Mouse (Mus musculus) right cerebral cortex, postnatal 36 days (tissue): ENCODE results near the gene H2-Oa.

Source experiments
- DNase-seq, 2 experiments: peaks; one replicate each; pipeline ENCODE4 v3.0.0; 2022; ENCODE audit warnings: low spot score in 2 of 2, mixed read lengths in 1 of 2

H2-Oa gene

DNA sequence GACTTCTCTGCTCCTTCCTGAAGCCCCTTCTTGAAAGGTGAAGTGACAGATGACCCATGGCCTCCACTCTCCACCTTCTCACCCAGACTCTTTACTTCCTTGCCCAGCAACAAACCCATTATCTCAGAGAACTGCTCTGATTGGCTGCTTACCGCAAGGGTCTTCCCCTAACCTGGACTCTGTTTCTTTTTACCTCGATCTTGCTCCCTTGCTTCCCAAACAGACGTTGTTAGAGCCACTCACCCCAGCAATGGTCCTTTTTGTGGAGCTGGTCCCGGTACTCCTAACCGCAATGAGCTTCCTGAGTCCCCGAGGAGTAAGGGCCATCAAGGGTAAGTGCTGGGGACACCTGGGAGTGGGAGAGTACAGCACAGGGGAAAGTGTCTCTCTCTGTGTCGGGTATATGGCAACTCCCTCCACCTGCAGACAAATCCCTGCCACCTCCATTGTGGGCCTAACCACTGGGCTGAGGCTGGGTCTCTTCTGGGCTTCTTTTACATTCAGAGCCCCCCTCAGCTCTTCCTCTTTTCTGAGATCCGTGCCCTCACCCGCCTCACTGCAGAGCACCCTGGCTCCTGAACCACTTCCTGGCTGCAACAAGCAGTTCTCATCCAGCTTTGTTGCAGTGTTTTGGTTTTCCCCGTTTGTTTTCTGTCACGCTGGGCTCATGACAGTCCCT, at the start of gene H2-Oa:
TSS of gene H2-Oa (plus strand) at position 144 of the 679 bp plus-strand sequence.
- DNase-seq, result no peak

DNA sequence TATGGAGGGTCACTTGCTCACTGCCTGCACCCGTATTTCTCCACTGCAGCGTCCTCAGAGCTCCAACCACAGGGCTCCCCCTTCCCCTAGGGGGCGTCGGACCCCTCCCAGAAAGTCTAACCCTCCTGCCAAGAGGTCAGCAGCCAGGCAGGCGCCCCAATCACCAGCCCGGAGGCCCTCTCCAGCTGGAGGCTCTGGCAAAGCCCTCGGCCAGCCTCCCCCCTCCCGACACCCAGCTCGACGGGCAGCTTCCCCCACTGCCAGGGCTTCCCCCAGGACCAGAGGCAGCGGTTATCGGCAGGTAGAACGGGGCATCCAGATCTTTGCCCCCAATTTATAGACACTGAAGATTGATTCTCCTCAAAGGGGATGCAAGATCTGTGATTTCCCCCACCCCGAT, 46.2 kb upstream of the H2-Oa start:
- no peak for DNase-seq

DNA sequence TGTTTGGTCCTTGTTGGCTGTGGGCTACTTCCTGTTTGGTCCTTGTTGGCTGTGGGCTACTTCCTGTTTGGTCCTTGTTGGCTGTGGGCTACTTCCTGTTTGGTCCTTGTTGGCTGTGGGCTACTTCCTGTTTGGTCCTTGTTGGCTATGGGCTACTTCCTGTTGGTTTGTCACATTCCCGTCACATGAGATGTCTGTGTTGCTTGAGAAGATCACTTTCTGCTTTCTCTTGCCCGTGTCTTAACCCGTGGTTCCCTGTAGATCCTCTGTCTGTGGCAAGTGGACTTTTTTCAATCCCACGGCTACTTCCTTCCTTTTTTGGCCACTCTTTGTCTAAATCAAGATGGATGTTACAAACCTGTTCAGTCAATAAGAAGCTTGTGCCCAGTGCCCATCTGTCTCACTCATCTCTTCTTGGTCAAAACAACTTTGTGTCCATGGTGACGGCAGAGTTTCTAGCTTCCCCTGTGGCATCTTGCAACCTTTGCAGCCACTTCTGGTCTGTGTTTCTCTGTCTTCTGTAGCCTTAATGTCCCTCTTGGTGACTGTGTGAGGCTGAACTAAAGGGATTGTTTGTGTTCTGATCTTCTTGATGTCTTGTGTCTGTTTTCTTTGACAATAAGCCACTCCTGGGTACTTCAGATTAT, 44.6 kb upstream of the H2-Oa start:
- DNase-seq, result no peak

DNA sequence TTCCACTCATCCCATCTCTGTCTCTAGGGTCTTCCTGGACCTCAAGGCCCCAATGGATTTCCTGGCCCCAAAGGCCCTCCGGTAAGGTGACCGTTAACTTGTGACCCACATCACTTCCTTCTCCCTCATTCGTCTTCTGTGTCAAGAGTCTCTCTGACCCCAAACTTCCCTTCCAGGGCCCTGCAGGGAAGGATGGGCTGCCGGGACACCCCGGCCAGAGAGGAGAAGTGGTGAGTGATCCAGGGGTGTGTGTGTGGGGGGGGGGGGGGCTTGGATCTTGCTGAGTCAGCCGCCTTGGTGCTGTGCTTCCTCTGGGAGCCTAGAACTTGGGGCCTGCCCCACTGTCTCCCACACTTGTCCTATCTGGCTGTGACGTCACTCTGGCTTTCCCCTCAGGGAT, 34.9 kb upstream of the H2-Oa start:
- DNase-seq, result no peak

DNA sequence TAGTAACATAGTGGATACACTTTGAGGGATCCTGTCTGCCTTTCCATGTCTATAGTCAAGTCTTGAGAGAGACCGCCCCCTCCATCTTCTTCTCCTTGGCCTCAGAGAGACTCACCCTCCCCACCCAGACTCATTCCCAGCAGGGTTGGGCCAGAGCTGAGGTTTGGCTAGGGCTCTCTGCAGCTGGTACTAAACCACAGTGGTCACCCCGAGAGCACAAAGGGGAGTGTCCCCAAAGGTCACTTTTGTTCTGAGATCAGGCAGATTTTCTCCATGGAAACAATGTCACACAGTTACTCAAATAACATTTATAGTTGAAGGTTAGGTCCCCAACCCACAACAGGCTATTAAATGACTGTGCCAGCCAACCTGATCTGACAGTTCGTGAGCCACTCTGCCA, 23.3 kb upstream of the H2-Oa start:
- no peak for DNase-seq

DNA sequence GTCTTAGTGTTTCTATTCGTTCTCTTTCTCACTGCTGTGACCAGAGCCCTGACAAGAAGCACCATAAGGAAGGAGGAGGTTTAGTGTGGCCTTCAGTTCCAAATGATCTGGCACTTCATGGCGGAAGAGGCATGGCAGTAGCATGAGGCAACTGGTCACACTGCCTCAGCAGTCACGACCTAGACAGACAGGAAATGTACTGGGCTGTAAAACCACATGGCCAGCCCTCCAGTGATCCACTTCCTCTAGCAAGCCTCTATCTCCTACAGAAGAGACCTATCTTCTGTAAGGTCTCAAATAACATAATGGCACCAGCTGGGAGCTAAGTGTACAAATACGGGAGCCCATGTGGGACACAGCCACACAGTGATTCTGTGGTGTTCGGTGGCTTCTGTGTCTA, 20.0 kb upstream of the H2-Oa start:
- DNase-seq, result no peak

DNA sequence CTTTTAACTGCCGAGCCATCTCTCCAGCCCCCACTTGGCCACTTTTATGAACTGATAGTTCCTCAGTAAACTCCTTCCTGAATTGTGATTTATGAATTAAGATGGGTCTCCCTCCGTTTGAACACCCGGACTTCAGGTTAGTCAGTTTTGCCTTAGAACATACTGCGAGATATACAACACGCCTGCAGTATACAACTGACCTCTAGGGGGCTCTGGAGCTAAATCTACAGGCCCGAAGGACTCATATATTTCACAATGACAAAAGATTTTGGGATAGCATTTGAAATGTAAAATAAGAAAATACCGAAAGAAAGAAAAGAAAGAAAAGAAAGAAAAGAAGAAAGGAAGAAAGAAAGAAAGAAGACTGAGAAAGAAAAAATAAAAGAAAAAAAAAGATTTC, 16.9 kb upstream of the H2-Oa start:
- peak; percentile 16 to 28 for DNase-seq

DNA sequence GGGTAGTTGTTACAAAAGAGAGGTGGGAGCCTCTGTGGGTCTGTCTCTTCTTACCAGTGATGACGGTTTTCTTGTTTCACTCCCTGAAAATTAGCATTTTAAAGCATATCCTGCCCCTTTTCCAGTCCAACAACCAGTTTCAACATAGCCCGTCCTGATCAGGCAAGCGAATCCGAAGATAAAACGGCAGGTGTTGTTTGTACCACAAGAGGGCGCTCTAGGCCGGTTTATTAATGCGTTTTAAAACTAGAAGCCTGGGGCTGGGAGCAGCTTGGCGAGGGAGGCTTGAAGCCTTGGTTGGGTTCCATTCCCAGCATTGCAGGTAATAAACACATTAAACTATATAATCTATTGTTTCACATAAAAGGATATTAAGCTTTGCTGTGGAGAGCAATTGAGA, 14.6 kb upstream of the H2-Oa start:
- DNase-seq, result peak in 1 of 2 experiments; percentile 32

DNA sequence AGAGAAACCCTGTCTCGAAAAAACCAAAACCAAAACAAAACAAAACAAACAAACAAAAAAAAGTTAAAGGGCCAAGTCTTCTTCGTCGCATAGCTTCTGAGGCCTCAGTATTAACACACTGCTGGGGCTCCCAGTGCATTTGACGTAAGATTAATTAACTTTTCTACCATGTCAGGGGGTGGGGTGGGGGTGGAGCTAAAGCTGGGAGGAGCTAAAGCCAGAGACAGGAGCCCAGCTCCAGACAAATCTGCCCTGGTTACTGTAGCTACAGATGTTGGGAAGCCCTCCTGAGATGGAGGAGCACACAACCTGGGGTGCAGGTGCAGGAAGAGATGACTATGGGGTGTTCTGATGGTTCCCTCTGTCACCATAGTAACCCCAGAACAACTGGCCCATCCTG, 14.0 kb upstream of the H2-Oa start:
- no peak for DNase-seq

DNA sequence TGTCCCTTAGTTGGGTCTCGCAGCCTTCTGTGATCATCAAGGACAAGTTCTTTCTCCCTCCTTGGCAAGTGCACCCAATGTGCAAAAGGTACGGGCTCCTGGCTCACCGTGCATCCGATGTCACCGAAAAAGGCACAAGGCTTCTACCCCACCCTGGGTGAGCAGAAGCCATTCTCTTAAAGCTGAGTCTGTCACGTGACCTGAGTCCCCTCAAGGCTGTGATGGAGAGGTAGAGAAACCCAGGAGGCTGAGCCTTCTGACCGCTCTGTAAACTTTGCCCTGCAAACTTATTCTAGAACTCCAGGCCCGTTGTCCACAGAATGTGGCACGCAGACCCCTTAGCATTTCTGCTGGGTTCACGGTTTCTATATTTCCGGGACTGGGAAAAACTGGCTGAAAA, 13.1 kb upstream of the H2-Oa start:
- DNase-seq, result no peak

DNA sequence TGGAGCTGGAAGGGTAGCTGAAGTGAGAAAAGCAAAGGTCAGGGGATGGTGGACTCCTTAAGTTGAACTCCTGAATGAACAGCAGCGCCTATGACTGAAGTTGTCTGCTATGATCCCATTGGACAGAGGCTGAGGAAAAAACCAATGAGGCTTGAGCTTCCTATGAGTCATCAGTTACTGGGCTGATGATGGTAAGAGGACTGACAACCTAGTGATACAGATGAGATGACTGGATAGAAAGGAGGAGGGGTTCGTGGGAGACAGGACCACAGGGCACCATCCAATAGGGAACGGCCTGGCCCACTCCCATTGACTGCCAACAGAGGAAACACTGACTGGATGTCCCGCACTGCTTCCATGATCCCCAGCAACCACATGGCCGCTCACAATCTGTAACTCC, 12.5 kb upstream of the H2-Oa start:
- peak in 1 of 2 experiments; percentile 27 for DNase-seq

DNA sequence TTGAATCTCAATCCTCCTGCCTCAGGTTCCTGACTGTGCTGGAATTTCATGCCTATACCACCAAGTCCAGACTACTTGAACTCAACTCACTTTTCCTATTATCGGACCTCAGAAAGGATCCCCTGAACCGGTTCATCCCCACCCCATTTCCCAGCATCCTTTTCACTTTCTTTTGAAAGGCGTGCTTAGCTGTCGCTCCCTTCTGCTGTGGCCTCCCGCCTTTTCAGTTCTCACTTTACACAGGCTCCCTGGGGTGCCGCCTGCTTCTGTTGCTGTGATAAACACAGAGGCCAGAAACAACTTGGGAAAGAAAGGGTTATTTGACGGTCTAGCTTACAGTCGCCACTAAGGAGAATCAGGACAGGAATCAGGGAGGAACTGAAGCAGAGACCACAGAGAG, 9.0 kb upstream of the H2-Oa start:
- no peak for DNase-seq

DNA sequence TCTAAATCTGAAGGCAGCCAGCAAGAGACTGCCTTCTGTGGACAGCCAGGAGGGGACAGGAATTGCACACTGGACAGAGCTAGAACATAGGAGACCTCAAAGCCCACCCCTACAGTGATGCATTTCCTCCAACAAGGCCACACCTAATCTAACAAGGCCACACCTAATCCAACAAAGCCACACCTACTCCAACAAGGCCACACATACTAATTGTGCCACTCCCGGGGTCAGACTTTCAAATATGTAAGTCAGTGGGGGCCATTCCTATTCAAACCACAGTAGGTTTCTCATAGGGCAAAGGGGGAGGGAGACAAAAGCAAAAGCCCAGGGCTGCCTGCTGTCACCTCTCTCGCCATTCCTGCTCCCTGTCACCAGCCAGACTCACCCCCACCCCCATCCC, 4.8 kb upstream of the H2-Oa start:
- DNase-seq, result no peak

DNA sequence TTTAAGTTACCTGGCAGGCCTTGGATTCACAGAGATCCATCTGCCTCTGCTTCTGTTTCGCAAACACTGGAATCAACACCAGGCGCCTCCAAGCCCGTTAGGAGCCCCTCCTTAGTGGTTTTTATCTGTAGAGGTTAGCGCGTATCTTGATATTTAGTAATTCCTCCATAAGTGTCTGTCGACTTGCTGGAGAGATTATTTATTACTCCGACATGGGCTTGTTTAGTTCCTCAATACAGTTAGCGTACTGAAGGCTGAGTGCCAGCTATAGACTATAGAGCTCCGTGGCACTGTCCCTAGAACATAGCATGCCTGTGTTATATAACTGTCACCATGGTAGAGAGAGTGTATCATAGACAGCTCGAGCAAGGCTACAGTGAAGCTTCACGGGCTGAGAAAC, 4.0 kb upstream of the H2-Oa start:
- no peak for DNase-seq

DNA sequence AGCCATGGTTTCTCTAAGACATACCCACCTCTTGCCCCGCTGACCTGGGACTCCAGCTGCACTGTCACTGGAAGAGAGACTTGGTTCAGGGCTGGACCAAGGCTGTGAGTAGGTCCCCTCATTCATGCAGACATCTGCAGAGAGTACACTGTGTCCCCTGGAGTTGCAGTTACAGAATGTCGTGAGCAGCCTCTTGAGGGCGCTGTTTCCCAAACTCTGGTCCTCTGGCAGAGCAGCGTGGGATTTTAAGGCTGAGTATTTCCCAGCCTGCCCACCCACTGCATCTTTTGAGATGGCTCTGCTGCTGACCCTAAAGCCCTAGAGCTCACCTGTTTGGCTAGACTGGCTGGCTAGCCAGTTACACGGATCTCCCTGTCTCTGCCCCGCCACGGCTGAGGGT, 1.2 kb upstream of the H2-Oa start:
- DNase-seq, result no peak

DNA sequence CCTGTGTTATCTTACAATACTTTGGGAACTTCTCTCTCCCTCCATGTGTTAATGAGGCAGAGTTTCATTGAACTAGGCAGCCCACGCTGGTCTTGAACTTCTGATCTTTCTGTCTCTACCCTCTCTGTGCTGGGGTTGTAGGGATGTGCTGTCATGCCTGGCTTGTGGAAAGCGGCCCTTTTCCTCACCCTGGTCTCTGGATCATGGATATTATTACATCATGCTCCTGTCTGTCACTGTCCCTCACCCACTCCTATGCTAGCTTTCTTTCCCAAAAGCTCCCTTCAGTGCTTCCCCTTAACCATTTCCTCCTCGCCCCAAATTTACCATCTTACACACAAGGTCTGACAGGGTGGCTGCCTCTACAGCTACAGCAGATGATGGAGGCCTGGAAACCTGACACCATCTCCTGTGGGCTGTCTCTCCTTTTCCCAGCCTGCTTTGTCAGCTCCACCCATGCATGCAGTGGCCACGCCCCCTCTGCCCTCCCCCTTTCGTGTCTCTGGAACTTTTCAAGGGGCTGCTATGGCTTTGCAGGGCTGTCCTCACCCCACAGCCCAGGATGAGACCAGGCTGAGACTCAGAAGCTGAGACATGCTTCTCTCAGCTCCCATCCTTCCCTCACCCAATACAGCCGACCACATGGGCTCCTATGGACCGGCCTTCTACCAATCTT, 1.2 kb downstream of the H2-Oa start:
- DNase-seq, result no peak

DNA sequence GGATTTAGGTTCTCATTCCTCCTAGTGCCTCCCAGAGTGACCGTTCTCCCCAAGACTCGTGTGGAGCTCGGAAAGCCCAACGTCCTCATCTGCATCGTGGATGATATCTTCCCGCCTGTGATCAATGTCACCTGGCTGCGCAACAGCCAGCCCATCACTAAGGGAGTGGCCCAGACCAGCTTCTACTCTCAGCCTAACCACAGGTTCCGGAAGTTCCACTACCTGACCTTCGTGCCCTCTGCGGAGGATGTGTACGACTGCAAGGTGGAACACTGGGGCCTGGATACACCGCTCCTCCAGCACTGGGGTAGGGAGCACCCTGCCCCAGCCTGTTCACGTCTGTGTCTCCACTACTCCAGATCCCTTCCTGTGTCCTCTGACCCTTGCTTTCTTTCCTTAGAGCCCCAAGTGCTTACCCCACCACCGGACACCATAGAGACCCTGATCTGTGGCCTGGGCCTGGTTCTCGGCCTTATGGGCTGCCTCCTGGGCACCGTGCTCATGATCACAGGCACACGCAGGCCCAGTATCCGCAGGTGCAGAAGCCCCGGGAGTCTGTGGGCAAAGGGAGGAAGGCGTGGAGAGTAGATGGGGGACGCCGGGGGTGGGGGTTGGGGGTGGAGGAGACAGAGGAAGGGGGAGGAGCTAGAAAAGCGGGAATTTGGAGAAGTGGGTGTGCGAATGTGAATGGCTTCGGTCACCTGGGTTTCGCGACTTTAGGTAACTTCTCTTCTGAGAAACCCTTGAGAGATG, 2.3 kb downstream of the H2-Oa start:
- no peak for DNase-seq

DNA sequence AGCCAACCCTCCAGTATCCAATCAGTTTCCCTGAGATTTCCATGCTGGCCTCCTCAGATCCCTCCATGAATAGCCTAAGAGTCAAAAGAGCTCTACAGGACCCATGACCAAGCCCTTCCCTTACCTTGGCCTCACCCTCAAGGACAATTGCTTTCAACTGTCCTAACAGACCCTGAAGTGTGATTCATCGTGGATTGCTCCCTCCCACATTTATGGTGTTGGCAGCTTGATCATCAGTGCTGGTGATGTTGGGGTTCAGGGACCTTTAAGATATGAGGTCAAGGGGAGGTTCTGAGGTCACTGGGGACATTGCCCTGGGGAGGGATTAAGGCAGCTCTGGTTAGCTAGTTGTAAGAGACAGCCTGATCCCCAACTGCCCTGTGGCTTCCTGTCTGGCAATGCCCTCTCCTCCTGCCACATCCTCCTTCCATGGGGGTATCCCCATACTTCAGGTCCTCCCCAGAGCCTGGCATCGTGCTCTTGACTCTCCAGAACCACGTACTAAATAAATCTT, 4.4 kb downstream of the H2-Oa start:
- no peak for DNase-seq

DNA sequence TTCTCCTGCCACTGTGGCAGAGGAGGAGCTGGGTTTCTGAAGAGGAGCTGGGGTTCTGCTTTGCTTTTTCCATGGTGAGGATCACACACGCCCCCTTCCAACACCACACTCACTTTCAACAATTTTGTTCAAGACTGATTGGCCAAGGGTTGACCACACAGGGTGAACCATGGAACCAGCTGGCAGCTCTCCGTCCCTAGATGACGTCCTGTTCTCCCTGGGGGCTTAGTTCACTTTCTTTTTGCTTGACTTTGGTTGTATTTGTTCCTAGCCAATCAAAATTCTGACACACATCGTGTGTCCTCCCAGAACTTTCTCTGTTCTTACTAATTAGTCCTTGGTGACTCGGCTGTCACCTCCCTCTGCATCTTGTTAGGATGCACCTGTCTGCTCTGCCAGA, 5.1 kb downstream of the H2-Oa start:
- DNase-seq, result no peak

DNA sequence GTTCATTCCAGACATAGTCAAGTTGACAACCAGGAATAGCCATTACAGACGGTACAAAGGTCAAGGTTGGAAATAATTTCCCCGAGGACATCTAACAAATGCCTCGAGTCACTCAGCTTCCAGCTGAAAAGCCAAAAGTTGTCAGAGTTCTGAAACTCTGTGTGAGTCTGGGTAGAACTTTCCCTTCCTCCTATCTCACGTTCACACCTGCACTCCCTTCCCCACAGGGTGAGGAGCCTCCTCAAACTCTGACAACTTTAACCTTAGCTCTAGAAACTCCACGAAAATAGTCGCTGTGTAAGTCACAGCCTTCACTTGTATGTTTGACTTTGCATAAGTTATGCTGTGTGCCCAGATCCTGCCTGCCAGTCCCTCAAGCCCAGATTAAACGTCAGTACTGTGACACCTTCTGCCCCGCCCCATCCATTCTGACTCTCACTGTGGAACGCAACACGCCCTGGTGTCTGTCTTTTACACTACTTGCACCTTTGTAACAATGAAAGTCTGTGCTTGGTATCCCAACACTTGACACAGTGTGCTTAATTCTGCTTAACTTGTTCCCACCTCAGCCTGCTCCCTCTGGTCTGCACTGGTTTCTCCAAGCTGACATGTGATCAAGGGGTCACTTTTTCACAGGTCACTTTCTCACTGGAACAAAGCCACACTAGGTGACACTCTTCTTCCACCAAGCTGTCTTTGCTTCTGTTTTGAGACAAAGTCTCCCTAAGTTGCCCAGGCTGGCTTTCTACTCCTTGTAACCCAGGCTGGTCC, 6.8 kb downstream of the H2-Oa start:
- no peak for DNase-seq

DNA sequence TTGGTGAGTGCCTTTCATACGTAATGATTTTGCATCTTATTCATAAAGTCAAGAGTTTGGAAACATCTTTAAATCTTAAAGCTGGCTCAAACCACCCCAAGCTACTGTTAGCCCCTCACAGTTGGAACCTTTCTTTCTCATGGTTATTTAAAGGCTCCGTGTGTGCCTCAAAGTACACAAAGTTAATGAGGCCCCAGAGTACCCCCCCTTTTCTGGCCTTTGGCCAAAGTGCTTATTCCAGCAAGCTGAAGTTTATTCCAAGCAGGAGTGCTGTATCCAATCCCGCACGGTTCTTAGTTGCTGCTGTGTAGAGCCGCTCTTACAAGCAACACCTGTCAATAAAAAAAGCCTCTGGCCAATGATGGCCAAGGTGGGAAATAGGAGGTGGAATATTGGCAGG, 7.4 kb downstream of the H2-Oa start:
- no peak for DNase-seq

DNA sequence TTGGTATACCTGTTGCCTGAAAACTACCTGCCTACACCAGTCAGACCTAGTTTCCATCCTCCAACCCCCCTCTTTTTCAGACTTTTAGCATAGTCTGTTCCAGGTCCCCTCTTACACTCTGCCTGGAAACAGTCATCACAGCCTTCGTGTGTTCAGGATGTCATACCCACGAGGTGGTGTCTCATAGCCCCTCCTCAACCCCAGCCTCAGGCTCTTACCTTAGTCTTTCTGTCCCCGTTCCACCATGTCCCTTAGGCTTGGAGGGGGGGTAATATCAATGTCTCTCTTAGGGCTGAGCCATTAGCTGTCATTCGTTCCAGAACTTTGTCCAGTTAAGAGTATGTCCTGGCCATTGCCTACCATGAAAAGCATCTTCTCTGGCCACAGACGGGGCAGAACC, 9.0 kb downstream of the H2-Oa start:
- no peak for DNase-seq
